Mouse (Mus musculus) neural tube, embryonic 13.5 days (tissue): ENCODE measurements around the gene Dip2a. TPM values are rescaled to one million over a fixed set of nuclear protein-coding genes. Genes with fewer than 3 reads are reported as not detected.

Source experiments
- ATAC-seq: fragments of 200-750 bp; cut with Nextera tagmentation; 2 replicates; pipeline ENCODE4 v1.8.0; 2017; ENCODE audit warnings: low read depth, mild to moderate bottlenecking, moderate TSS enrichment, moderate library complexity
- H3K27ac ChIP-seq: fragments of 300-500 bp; sonication (generic); replicated peaks from 2 replicates; pipeline ENCODE4 v1.5.1; 2015; ENCODE audit warnings: moderate library complexity, mild to moderate bottlenecking, inconsistent platforms
- H3K27me3 ChIP-seq: fragments of 300-500 bp; sonication (generic); 2 replicates; pipeline ENCODE4 v1.6.1; 2015; ENCODE audit warnings: mild to moderate bottlenecking, inconsistent platforms
- H3K36me3 ChIP-seq: fragments of 300-500 bp; sonication (generic); 2 replicates; pipeline ENCODE4 v1.6.1; 2015; ENCODE audit warnings: mild to moderate bottlenecking, inconsistent platforms
- H3K4me1 ChIP-seq: fragments of 300-500 bp; sonication (generic); replicated peaks from 2 replicates; pipeline ENCODE4 v1.6.1; 2015; ENCODE audit warnings: inconsistent platforms
- H3K4me2 ChIP-seq: fragments of 300-500 bp; sonication (generic); 2 replicates; pipeline ENCODE4 v1.6.1; 2015; ENCODE audit warnings: inconsistent platforms, mild to moderate bottlenecking, moderate library complexity
- H3K4me3 ChIP-seq: fragments of 300-500 bp; sonication (generic); 2 replicates; pipeline ENCODE4 v1.5.1; 2015; ENCODE audit warnings: mild to moderate bottlenecking, inconsistent platforms
- H3K9ac ChIP-seq: fragments of 300-500 bp; sonication (generic); 2 replicates; pipeline ENCODE4 v1.6.1; 2015; ENCODE audit warnings: moderate library complexity, mild to moderate bottlenecking, inconsistent platforms
- H3K9me3 ChIP-seq: fragments of 300-500 bp; sonication (generic); 2 replicates; pipeline ENCODE4 v1.6.1; 2016; ENCODE audit warnings: inconsistent platforms
- WGBS: fragments of 180-500 bp; shearing (Covaris S2); methylation state at CpG from one replicate; pipeline ENCODE4 v1.1.7; 2015; 5-methylcytosine and 5-hydroxymethylcytosine counted together
- polyA plus RNA-seq: library from polyadenylated mRNA; unstranded; fragments of >200 nt; fragmentation: Nextera tagmentation; extraction: Ambion mirVana; gene quantifications from 2 replicates; pipeline ENCODE4 v1.2.1, GENCODE M21; 2015

Gene Dip2a
- polyA plus RNA-seq, 1 experiment from 2014 or later, result 15.0 TPM

DNA sequence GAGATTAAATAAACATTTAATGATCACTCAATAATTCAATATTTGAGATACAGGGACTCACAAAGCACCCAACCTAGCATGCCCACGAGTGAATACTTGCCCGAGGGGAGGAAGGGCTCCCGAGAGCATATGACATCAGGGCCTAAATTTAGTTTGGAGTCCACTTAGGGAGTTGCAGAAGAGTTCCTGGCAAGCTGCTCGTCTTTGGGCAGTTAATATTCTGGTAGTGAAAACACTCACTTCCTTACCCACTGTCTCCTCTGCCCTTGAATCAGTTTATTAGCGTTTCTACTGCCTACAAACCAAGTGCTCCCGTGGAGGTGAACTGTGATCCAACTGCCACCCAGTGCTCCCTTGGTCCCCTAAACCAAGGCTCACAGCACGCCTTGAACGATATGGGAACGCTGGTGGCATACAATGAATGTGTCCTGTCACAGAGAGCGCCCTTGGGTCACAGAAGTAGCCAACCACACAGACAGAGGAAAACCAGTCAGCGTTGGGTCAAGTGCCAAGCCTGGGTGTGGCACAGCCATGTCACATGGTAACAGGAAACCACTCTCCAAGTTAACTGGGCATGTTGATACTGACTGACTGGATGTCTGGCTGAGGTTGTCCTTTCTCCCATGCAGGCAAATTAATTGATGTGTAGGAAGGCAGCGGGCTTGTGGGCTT is 87.2 kb downstream of the Dip2a start:
- no peaks in the 10 kb centered on the region for H3K27me3 ChIP-seq
- WGBS, result 82% methylated on average over 12 of the region's 12 CpGs
- ATAC-seq, result no peak
- no peak overlapping the region for H3K27ac ChIP-seq
- H3K9me3 ChIP-seq, result no peaks in the 10 kb centered on the region
- peaks cover 27% of the 10 kb centered on the region; the same call in 1 of the 2 replicates for H3K36me3 ChIP-seq
- no peak overlapping the region for H3K4me2 ChIP-seq
- H3K4me1 ChIP-seq, result peaks cover 23% of the 10 kb centered on the region
- H3K9ac ChIP-seq, result no peak overlapping the region
- H3K4me3 ChIP-seq, result no peak overlapping the region

DNA sequence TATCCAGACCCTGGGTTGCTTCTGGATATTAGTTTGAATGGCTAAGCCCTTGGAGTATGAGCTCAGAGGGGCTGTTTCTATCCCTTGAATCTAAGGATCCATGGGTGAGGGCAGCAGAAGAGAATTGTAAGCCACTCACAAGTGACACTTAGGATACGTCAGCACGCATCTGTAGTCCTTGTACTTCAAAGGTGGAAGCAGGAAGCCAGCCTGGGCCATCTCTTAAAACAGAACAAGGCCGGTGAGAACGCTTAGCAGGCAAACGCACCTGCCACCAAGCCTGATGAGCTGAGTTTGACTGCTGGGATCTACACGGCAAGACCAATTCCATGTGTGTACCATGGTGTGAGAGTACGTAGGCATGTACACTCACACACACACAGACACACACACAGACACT is 87.9 kb downstream of the Dip2a start:
- Histone ChIP-seq H3K27ac (no peak overlapping the region), H3K4me1 (peaks cover 23% of the 10 kb centered on the region), H3K9me3 (no peaks in the 10 kb centered on the region), H3K36me3 (peaks cover 24% of the 10 kb centered on the region; the same call in 1 of the 2 replicates), H3K4me2 (no peak overlapping the region), H3K9ac (no peak overlapping the region), H3K4me3 (no peak overlapping the region), H3K27me3 (no peaks in the 10 kb centered on the region)
- no peak for ATAC-seq
- WGBS, result 94% methylated on average over 7 of the region's 7 CpGs

- 0 out of 2 replicates have a peak, but pooled peaks have one; percentile 40 for ATAC-seq
- Histone ChIP-seq H3K36me3 (peaks cover 21% of the 10 kb centered on the region; the same call in 1 of the 2 replicates), H3K27ac (no peak overlapping the region), H3K4me3 (no peak overlapping the region), H3K4me2 (no peak overlapping the region), H3K27me3 (no peaks in the 10 kb centered on the region), H3K4me1 (peaks cover 23% of the 10 kb centered on the region), H3K9ac (no peak overlapping the region), H3K9me3 (no peaks in the 10 kb centered on the region)
- WGBS, result 48% methylated on average over 6 of the region's 6 CpGs
Measured at GRCm38 (mm10) chr10:76255617-76256016, 89.5 kb downstream of the Dip2a start.

DNA sequence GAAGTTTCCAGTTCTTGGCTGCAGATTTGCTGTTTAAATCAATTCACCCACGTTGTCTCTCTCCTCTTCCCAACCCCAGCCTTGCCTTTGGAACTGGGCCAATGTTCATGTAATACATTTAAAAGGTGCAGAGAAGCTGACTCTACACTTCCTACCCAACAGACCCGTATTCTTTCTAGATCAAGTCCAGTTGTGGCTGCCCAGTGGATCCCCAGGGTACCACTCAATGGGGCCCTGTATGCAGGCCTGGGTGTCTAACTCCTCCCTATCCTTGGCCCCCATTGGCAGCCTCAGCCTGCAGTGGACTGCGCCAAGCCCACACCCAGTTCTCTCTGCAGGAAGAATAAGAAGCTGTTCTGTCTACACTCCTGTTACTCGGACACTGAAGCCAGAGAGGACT is 91.6 kb downstream of the Dip2a start, which contains the start of gene S100b:
TSS of gene S100b (plus strand) at position 318 of the 400 bp plus-strand sequence.
- Histone ChIP-seq H3K4me1 (peaks cover 20% of the 10 kb centered on the region), H3K36me3 (peaks cover 15% of the 10 kb centered on the region; the same call in 1 of the 2 replicates), H3K27me3 (no peaks in the 10 kb centered on the region), H3K4me2 (no peak within 1 kb of the TSS; the same call in 1 of the 2 replicates), H3K9ac (peak within 1 kb of the TSS; percentile 31; the same call in 1 of the 2 replicates), H3K4me3 (no peak within 1 kb of the TSS), H3K9me3 (no peaks in the 10 kb centered on the region), H3K27ac (0 out of 2 replicates have a peak within 1 kb of the TSS, but pooled peaks have one; percentile 38)
- WGBS, result 62% methylated on average over 4 of the region's 4 CpGs
- peak; percentile 70; the same call in 1 of the 2 replicates for ATAC-seq

DNA sequence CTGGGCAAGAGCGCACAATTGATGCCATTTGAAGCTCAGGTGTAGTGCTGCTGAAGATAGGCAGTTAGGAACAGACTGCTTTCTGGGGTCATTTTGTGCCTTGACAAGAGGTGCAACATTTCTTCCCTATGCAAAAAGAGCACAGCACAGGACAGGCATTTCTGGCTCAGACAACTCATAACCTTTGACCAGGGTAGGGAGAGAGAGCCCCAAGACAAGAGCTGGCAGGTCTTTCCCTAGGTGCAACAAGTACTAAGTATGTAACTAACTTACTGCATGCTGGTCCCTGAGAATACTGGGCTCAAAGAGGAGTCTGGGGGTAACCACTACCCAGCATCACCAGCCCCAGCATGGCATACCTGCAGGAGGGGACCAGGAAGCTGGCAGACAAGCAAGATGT is 92.0 kb downstream of the Dip2a start:
- Histone ChIP-seq H3K36me3 (peaks cover 13% of the 10 kb centered on the region; the same call in 1 of the 2 replicates), H3K4me3 (no peak overlapping the region), H3K27ac (0 out of 2 replicates have a peak overlapping the region, but pooled peaks have one; percentile 18), H3K9ac (0 out of 2 replicates have a peak overlapping the region, but pooled peaks have one; percentile 31), H3K27me3 (no peaks in the 10 kb centered on the region), H3K4me2 (no peak overlapping the region), H3K9me3 (no peaks in the 10 kb centered on the region), H3K4me1 (peaks cover 24% of the 10 kb centered on the region)
- ATAC-seq, result no peak
- 100% methylated on average over 1 of the region's 1 CpGs for WGBS

DNA sequence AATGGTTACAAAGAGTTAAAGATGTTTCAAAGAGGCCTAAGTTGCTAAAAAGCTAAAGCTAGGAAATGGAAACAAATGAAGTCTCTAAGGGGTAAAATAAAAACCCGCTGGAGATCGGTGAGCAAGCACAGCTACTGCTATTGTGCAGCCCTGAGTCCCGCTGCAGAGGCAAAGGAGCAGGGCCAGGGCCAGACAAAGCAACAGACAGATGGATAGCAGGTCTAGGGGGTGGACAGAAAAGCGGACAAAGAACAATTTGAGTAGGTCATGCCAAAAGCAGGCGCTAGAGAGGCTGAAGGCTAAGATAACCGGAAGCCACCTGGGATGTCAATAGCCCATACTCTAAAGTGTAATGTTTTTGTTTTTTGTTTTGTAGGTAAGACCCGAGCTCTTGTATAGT is 94.2 kb downstream of the Dip2a start:
- ATAC-seq, result no peak
- no peak overlapping the region for H3K4me3 ChIP-seq
- WGBS, result 61% methylated on average over 7 of the region's 7 CpGs
- no peaks in the 10 kb centered on the region for H3K27me3 ChIP-seq
- H3K4me1 ChIP-seq, result peaks cover 22% of the 10 kb centered on the region
- no peak overlapping the region for H3K9ac ChIP-seq
- H3K27ac ChIP-seq, result no peak overlapping the region
- H3K4me2 ChIP-seq, result no peak overlapping the region
- H3K9me3 ChIP-seq, result no peaks in the 10 kb centered on the region
- H3K36me3 ChIP-seq, result no peaks in the 10 kb centered on the region

DNA sequence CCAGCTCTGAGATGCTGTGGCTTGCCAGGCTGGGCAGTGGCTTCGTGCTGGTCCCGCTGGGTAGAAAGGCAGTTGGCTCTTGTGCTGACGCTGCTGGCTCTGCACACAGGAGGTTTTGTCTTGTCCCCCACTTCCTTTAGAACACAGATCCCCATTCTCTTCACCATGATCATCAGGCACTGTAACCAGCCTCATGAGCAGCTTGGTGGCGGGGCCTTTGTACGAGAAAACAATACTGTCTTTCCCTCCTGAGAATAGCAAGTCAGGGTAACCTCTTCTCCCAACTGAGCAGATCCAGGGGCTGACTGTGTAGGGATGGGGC is 96.5 kb downstream of the Dip2a start:
- Histone ChIP-seq H3K4me3 (no peak overlapping the region), H3K27me3 (no peaks in the 10 kb centered on the region), H3K9me3 (no peaks in the 10 kb centered on the region), H3K36me3 (no peaks in the 10 kb centered on the region), H3K4me1 (peaks cover 11% of the 10 kb centered on the region; the same call in 1 of the 2 replicates), H3K27ac (no peak overlapping the region), H3K4me2 (no peak overlapping the region), H3K9ac (no peak overlapping the region)
- ATAC-seq, result no peak
- 67% methylated on average over 5 of the region's 5 CpGs for WGBS

DNA sequence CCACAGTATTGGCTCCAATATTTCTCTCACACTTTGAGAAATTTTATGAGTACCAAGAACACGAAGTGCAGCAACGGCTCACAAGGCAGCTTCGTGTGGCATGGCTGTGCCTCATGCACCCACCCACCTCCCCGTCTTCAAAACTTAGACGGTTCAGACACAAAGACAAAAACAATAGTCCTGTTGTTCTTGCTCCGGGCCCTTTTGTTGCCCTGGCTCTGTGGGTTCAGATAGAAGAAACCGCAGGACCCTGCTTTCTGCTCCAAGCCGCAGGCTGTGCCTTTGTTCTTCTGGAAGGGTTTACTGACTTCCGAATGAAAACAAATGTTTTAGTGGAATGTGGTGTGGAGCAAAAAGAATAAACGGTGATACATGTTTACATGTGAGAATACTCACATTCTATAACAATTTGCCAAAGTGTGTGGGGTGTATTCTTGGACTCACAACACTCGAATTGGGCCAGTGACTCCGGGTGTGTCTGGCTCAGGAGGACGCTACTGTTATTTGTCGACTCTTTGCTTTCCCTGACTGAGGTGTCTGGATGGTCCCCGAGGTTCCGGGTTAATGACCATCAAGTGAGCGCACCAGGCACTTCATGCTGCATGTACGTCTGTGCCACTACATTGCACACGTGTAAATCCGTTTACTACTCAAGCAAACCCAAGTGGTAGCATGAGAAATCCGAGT is 97.0 kb downstream of the Dip2a start:
- Histone ChIP-seq H3K27me3 (no peaks in the 10 kb centered on the region), H3K4me3 (no peak overlapping the region), H3K27ac (no peak overlapping the region), H3K9ac (no peak overlapping the region), H3K4me2 (no peak overlapping the region), H3K4me1 (peaks cover 6% of the 10 kb centered on the region; the same call in 1 of the 2 replicates), H3K9me3 (no peaks in the 10 kb centered on the region), H3K36me3 (no peaks in the 10 kb centered on the region)
- 38% methylated on average over 21 of the region's 21 CpGs for WGBS
- no peak for ATAC-seq

GRCm38 (mm10) chr10:76246601-76247000 is 98.5 kb downstream of the Dip2a start:
- Histone ChIP-seq H3K4me3 (no peak overlapping the region), H3K9me3 (no peaks in the 10 kb centered on the region), H3K36me3 (no peaks in the 10 kb centered on the region), H3K9ac (no peak overlapping the region), H3K27me3 (no peaks in the 10 kb centered on the region), H3K4me2 (no peak overlapping the region), H3K27ac (no peak overlapping the region), H3K4me1 (0 out of 2 replicates have a peak, but pooled peaks cover 6% of the 10 kb centered on the region)
- ATAC-seq, result no peak
- WGBS, result 61% methylated on average over 4 of the region's 4 CpGs

GRCm38 (mm10) chr10:76245106-76245505 is 100.0 kb downstream of the Dip2a start:
- H3K27ac ChIP-seq, result no peak overlapping the region
- H3K9ac ChIP-seq, result no peak overlapping the region
- no peak for ATAC-seq
- WGBS, result 75% methylated on average over 2 of the region's 2 CpGs
- H3K27me3 ChIP-seq, result no peaks in the 10 kb centered on the region
- no peak overlapping the region for H3K4me2 ChIP-seq
- no peaks in the 10 kb centered on the region for H3K36me3 ChIP-seq
- no peaks in the 10 kb centered on the region for H3K9me3 ChIP-seq
- 0 out of 2 replicates have a peak, but pooled peaks cover 6% of the 10 kb centered on the region for H3K4me1 ChIP-seq
- H3K4me3 ChIP-seq, result no peak overlapping the region

DNA sequence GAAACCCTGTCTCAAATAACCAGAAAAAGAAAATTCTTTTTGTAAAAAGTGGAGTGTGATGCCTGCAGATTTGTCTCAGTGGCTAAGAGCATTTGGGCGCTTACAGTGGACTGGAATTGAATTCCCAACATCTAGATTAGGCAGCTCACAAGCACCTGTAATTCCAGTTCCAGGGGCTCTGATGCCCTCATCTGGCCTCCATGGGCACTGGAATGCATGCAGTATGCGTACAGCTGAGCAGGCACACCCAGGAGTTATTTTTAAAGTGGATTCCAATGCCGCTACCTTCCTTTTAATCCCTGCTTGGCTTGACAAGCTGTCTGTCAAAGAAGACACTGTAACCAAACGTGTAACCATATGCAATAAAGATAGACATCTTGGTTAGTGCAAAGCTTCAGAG is 105.7 kb downstream of the Dip2a start:
- Histone ChIP-seq H3K9ac (no peak overlapping the region), H3K4me2 (no peak overlapping the region), H3K4me1 (peaks cover 30% of the 10 kb centered on the region), H3K36me3 (peaks cover 11% of the 10 kb centered on the region; the same call in 1 of the 2 replicates), H3K4me3 (no peak overlapping the region), H3K27ac (no peak overlapping the region), H3K9me3 (no peaks in the 10 kb centered on the region), H3K27me3 (no peaks in the 10 kb centered on the region)
- WGBS, result 81% methylated on average over 4 of the region's 4 CpGs
- no peak for ATAC-seq
